Mouse (Mus musculus) heart, postnatal 0 days (tissue): ENCODE data around the gene Reg3a.

ENCODE experiments used
- CTCF ChIP-seq: IDR thresholded peaks from 2 replicates; pipeline ENCODE4 v1.5.1; 2016; ENCODE audit warnings: antibody characterized with exemption, control low read depth, low read depth
- EP300 ChIP-seq: IDR thresholded peaks from 2 replicates; pipeline ENCODE4 v1.6.1; 2016; ENCODE audit warnings: antibody characterized with exemption, low read depth

DNA sequence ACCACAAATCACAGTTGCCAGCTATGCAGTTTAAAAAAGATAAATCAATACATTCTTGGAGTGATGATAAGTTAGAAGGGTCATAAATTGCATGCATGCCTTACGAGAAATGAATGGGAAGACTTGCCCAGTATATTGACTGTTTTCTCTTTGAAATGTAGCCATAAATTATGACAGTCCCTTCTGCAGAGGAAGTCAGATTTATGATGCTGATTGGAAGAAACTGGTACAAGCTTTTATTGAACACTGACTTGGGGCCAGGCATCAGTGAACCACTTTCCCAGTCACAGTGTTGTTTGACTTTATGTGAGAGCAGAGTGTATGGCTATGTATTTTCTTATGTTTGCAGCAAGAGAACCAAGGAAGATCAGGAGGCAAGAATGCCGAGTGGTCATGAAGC lies 38.8 kb upstream of the Reg3a start:
- TF ChIP-seq CTCF (no peak), EP300 (no peak)
